Mouse (Mus musculus) embryonic fibroblast, embryonic 13.5 days (primary cell): ENCODE data around the gene Trex1.

Experiments
- CTCF ChIP-seq: IDR thresholded peaks from 2 replicates; pipeline ENCODE4 v1.5.1; 2011; ENCODE audit warnings: mild to moderate bottlenecking, control low read depth, low read length, moderate library complexity, borderline replicate concordance; ENCODE audit not compliant: insufficient read depth
- POLR2A ChIP-seq: IDR thresholded peaks from 2 replicates; pipeline ENCODE4 v1.6.1; 2011; ENCODE audit warnings: low read depth, mild to moderate bottlenecking, control low read depth, low read length, moderate library complexity

GRCm38 (mm10) chr9:109090446-109090845, 30.9 kb upstream of the Trex1 start:
- TF ChIP-seq POLR2A (no peak), CTCF (no peak)
